Mouse (Mus musculus): ENCODE data around the gene Ss18l2.

- TF ChIP-seq CTCF (IDR thresholded peaks at IDR 0.05; ENCODE audit: insufficient read depth, low read depth, low read length) (no peak), POLR2A (IDR thresholded peaks at IDR 0.05; ENCODE audit: insufficient read depth, low read depth, low read length) (no peak)
These were observed 6.9 kb downstream of the Ss18l2 start for GRCm38 (mm10) chr9:121717048-121717447.

All from olfactory bulb, adult 2 months (tissue).